Mouse (Mus musculus): Measurements from ENCODE around the gene Atf3.

- TF ChIP-seq MYOG (IDR thresholded peaks at IDR 0.05; ENCODE audit: control insufficient read depth in 1 of 3, insufficient read depth in 1 of 3, insufficient read length in 2 of 3, low read depth in 2 of 3) (no peak), MAX (IDR thresholded peaks at IDR 0.05; ENCODE audit: low read depth) (no peak), CEBPB (IDR thresholded peaks at IDR 0.05; ENCODE audit: insufficient read depth, poor library complexity, severe bottlenecking) (0 out of 2 replicates have a peak, but pooled peaks have one; percentile 27), POLR2A (IDR thresholded peaks at IDR 0.05; ENCODE audit: insufficient read length, low read depth) (no peak)
These were observed 16.8 kb downstream of the Atf3 start for GRCm38 (mm10) chr1:191200816-191201602.
